8 mouse cellular contexts compared by ENCODE assay signal in the genomic region with DNA sequence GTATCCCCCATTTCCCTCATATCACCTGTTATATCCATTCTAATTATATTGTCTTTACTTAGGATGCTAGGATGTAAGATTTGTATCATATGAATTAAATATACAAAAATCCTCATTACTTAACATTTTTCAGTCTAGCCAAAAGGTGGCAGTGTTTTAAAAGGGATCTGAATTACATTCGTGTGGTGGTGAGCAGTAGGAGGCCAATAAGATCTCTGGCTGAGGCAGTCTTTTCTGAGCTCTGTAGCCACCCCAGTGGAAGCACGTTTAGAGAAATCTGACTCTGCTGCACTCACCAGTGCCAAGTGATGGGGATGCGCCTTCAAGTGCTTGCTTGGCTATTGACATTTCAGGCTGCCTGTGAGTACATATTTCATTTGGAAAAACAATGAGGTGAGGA.
DNase-seq lines count a peak whose midpoint lies in the region; ATAC-seq and TF ChIP-seq lines count a peak whose summit lies in the region.
"Had no signal": no experiment of that assay in that cellular context is flagged by ENCODE, and none has a peak within 500 bp of the region (broad histone marks: within the 10 kb centered on the region; RNA-seq: fewer than 3 reads in every experiment).

No protein-coding gene starts in this region.

- H3K27ac ChIP-seq in left cerebral cortex, adult 2 months = no peak overlapping the region

- peak; percentile 57 to 75 for ATAC-seq in hematopoietic stem cell, adult 5-6 weeks (replicated peaks in 1 of 2; ENCODE audit: insufficient read depth in 1 of 2, low FRiP score in 2 of 2, low TSS enrichment in 1 of 2, low read depth in 1 of 2, poor library complexity in 2 of 2, severe bottlenecking in 2 of 2)
- no peak for ATAC-seq in cerebellum, adult (ENCODE audit: insufficient number of reproducible peaks, low FRiP score, low TSS enrichment)

- no peak for DNase-seq in left cerebral cortex, adult 2 months (ENCODE audit: extremely low spot score in 1 of 2, low spot score in 2 of 2)
- no peak for DNase-seq in left cerebral cortex, adult 11 months (ENCODE audit: low spot score)
- DNase-seq in ZHBTc4 (ENCODE audit: low read depth, low spot score) = peak; percentile 10
- peak; percentile 43 for DNase-seq in retina, embryonic 14.5 days (ENCODE audit: low spot score)
- no peak for DNase-seq in left cerebral cortex, postnatal 10 days (ENCODE audit: extremely low spot score in 1 of 2, low spot score in 2 of 2)

- no peak overlapping the region for H3K4me3 ChIP-seq in left cerebral cortex, adult 2 months
- H3K4me3 ChIP-seq: erythroblast, embryonic 14.5 days had no signal

- peak; percentile 62 for TF ChIP-seq CTCF in left cerebral cortex, adult 2 months (IDR thresholded peaks at IDR 0.05)

- intact Hi-C loops in left cerebral cortex, adult 2 months (cut with DNase I) = loop anchor here (5.0 kb wide), 1 partner anchor 176 kb away; no protein-coding TSS in a partner anchor
- intact Hi-C loops in left cerebral cortex, postnatal 10 days (cut with DNase I) = loop anchor here (10.0 kb wide), 1 partner anchor 173 kb away; no protein-coding TSS in a partner anchor

Comparison
In these comparisons a context has a peak if more than half of its experiments do, and no peak if none do; other contexts are left out.
1. DNase-seq: peak in ZHBTc4 (single experiment) and retina, embryonic 14.5 days (single experiment); none in left cerebral cortex, adult 2 months (0 of 2), left cerebral cortex, adult 11 months (single experiment) and left cerebral cortex, postnatal 10 days (0 of 2).